Mouse (Mus musculus) kidney, postnatal 25 days (tissue): Measurements from ENCODE around the gene Arpp21.
"Not testable (repeated sequence)": the region's sequence is repeated elsewhere in the genome, so short reads cannot be mapped to it uniquely, and the experiment has no call there.

Experiments
- DNase-seq, 2 experiments: peaks; one replicate each; pipeline ENCODE4 v3.0.0; 2021; ENCODE audit warnings: mixed read lengths in 2 of 2

The Arpp21 gene

DNA sequence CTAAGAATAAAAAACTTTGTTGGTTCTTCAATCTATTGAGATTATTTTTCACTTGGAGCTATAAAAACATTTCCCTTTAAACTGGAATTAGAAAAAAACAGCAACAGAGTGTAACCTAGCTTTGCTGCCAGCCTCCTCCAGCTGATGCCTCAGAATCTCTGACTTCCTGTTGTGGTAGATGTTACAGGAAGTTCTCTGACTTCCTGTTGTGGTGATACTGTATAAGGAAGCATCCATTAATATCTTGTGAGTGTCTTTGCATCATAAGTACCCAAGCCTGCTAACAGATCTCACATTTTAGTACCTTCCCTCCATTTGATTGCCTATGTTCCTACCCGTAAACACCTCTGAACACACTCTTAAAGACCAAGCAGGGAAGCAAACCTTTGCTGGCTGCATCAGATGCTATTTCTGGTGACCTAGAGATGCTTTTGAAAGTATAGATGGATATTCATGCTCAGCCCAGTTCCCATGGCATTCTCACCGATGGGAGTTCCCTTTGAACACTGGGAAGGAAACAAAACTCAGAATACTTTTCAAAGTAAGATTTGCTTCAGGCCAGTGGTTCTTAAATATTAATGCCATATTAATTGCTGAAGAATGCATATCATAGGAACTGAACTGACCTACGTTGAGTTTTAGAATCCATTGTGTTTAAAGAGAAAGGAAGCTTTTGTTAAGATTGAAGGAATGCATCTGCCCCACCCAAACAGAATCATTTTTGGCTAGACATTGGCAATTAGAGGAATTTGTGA lies 134.7 kb downstream of the Arpp21 start:
- DNase-seq = no peak

DNA sequence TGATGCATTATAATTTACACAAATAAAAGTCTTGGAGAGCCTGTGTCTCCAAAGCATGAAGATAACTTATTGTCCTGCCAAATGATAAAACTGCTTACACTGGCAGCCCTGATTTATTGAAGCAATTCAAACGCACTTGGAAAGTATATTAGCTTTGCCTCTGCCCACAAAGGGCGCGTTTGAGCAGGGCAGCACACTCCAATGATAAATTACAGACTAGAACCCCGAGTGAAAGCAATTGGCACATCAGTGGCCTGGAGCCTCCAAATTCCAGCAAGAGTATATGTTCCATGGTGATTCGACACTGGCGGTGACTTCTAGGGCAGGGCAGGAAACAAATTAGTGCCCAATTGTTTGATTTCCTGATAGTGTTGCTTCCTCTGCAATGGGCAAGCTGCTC lies 137.5 kb downstream of the Arpp21 start:
- DNase-seq = no peak

DNA sequence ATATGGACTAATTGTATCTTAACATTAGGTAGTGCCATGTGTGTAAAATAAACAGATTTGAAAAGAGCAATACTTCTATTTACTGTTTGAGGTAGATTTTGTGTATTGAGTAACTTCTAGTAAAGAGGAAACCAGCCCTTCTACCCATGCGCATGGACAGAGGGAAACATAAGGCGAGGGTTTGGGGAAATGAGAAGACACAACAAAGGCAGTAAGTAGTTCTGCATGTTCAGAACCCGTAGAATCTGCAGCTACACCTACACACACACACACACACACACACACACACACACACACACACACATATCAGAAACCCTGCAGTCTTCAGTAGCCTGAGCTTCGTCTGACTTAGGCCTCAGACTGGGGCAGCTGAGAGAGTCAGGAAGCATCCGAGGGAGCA lies 140.0 kb downstream of the Arpp21 start:
- no peak for DNase-seq

DNA sequence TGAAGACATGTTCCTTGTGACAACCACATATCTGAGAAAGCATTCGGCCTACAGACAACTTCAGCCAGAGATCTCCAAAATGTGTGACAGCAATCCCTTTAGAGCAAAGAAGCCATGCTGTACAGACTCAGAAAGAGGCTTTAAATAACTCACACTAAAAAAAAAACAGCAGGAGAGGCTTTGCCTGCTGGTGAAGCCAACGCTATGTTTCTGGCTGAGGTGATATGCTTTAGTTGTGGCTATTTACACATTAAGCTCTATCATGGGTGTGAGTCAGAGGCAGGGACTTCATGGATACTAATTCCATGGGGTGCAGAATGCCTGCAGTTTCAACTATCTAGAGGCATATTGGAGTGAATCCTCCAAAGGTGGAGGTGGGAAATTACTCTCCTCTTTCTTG lies 140.5 kb downstream of the Arpp21 start:
- no peak for DNase-seq

DNA sequence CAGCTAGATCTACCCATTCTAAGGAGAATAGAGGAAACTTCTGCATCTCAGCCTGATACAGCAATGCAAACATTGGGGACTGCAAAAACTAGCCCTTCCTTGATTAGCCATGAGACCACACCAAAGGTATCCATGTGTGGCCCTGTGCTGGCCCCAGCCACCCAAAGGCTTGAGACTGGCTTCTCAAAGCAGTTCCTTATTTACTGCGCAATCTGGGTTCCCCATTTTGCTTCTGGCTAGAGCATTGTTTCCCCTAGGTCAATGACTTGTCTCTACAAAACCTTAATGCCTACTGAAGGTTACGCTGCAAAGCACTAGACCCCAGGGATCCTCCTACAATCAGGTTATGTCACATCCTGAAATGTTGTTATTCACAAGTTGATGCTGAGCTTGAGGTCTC lies 156.8 kb downstream of the Arpp21 start:
- no peak for DNase-seq

DNA sequence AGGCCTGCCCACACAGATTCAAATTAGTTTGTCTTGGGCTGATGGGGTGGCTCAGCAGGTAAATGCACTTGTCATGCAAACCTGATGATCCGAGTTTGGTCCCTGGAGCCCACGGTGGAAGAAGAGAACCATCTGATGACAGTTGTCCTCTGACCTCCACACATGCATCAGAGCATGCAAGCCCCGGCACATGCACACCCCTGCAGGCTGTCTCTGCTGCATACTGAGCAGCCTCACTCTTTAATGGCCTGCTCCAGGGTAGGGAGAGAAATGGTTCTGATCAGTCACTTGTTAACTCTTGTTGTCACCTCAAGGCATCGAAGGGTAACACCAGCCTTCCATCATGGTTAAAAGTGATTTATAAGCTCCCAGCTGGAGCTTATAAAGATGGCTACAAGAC lies 157.3 kb downstream of the Arpp21 start:
- DNase-seq = no peak

DNA sequence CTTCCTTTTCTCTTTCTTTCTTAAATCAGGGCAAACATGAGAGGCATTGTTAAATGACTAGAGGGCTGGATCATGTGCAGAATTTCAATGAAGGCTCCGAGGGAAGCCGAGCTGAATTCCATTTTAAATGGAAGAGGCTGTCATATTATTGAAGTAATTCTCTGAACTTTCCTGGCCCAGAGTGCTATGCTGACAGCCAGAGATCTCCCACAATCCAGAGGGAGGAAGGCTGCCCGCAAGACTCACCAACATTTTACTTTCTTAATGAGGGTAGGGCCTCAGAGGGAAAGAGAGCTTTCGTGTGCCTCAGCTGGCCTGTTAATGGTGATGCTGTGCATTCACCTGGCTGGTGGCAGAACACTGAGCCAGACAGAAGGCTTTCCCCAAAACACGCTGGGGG lies 160.5 kb downstream of the Arpp21 start:
- no peak for DNase-seq

DNA sequence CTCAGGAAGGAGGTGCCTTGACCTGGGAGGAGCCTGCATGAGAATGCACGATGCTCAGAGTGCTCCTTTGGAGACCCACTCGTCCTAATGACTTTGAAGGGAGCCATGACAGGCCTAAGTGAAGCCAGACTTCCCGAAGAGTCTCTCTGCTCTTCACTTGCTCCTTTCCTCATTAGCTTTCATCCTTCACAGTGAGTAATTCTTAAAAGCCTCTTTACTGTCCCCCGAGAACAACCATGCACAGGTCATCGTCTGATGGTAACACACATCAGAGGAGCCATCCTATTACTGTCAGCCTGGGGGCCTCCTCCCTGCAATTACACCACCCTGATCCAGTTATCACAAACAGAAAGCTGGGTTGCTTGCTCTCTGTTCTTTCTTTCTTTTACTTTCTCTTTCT lies 160.9 kb downstream of the Arpp21 start:
- DNase-seq = no peak

DNA sequence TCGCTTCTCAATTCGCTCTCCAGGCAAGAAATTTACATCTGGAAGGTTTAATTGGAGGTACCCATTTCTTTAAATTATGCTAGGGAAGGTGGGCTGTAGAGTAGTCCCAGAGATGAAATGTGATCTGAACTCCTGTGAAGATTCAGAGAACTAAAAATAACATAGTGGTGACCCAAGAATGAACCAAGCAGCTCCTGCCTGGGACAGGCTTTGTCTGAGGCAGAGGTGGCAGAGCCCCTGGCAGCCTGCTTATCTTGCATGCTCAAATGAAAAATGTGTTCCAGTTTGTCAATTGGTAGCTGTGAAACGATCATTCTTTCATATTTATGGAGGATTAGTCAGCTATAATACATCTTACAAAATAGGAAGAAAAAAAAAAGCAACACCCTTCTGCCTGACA lies 164.4 kb downstream of the Arpp21 start:
- no peak for DNase-seq

DNA sequence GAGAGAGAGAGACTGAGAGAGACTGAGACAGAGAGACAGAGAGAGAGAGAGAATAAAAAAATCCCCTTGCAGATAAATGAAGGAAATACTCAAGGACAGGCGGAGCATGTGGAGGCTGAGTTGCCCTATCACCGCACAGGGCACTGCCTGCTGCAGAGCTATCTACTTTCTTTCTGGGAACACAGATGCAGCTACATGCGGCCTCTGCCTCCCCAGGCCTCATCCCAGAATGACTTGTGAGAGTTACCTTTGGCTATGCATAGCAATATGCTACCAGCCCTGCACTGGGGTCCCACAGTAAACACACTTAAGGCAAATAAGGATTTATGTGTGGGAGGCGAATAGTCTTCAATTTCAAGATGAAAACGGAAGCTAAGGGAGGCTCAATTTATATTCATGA lies 164.8 kb downstream of the Arpp21 start:
- DNase-seq = no peak

DNA sequence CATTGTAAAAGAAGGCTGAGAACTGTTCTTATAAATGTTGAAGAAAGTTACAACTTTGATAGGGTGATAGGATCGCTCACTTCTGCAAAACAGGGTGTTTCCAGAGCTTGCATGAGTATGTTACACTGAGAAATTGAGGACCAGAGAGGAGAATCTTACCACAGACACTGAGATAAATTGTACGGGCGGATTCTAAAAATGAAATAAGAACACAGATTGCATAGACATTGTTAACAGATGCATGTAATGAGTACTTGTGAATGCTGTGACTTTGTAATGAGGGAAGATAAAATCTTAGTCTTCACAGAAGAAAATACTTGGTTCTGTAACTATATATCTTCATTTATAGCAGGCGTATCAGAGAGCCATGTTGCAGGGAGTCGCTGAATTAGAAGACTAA lies 167.5 kb downstream of the Arpp21 start:
- DNase-seq = no peak

DNA sequence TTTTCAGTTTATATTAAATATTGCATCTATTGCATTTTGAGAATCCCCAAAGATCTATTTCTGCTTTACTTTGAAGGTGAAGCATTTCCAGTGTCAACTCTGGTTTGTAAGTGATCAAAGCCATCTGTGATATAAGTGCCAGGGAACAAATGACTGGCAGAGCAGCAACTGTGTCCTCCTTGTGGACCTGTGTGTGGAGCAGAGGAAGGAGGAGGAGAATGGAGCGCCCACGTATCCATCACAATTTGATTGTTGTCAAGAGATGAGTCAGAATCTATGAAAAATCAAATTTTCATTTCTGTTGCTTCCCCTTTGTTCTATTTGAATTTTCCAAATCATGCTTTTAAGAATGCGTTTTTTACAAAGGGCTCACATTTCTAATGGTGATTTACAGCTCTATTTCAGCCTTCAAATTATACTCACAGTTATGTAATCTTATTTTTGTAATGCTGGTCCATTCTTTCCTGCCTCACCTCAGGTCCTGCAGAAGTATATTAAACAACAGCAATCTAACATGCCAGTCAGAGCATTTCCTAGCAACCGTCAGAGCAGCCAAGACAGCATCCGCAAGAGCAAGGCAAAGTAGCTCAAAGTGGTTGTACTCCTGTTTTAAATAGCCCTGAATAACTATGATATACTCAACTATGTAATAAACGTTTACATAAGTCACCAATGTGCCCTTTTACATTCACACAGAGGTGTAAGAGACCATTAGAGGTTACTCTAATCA lies 174.9 kb downstream of the Arpp21 start:
- DNase-seq = no peak

DNA sequence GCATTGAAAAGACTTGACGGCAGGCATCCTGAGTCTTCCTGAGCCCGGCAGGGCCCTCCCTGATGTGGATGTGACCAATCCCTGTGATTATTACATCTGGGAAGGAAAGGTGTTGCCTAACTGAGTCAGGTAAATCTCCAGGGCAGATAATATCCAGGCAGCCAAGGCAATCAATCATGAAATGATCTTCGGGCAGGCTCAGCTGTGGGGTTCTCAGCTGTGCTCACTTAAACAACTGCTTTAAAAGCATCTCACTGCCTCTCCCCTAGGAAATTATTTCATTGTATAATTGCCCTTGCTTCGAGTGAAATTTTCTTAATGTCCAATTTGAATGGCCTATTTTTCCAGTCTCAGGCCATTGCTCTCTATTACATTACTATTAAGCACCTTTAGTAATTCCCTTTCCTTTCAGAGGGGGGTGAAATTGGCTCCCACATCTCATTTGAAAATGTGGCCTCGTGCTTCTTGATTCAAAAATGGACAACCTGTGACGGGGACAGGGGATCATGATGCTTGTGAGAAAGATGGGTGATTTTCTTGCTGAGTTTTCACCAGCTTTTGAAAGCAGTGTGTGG lies 180.8 kb downstream of the Arpp21 start:
- no peak for DNase-seq

DNA sequence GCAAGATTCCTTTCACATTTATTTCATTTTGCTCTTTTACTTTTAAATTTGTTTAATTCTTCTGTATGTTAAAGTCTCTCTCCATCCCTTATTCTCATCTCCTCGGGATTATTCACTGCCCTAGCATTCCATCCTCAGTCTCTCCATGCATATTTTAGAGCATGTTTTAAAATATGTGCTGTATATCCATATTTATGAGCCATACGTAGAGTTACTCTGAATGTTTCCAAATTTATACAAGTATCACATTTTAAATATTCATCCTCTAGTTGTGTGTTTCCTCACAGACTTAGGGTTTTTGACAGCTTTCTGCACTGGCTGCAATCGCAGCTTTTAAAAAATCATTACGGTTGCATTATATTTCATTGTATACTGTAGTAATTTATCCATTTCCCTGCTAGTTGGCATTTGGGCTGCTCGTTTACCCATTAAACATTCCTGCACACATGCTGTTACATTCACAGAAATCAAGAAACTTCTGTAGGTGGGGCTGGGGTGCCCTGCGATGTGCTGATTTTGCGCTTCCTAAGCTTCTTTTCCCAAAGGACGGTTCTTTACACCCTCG lies 187.8 kb downstream of the Arpp21 start:
- DNase-seq = no peak

DNA sequence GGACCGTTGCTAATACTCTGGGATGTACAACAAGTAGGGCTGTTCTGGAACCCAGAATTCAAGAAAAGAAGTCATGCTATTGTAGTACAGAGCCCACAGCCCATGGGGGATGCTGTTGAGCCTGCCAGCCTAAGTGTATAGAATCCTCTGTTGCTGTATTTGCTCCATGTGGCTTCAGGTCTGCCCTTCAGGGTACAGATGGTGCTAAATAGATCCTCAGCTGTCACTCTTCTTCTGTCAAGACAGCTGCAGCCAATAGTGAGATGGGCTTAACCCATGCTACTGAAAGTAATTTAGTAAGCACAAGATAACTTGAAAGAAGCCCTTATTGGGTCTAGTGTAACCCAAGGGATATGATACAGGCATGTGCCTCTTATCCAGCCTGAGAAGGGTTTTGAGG lies 195.2 kb downstream of the Arpp21 start:
- no peak for DNase-seq

DNA sequence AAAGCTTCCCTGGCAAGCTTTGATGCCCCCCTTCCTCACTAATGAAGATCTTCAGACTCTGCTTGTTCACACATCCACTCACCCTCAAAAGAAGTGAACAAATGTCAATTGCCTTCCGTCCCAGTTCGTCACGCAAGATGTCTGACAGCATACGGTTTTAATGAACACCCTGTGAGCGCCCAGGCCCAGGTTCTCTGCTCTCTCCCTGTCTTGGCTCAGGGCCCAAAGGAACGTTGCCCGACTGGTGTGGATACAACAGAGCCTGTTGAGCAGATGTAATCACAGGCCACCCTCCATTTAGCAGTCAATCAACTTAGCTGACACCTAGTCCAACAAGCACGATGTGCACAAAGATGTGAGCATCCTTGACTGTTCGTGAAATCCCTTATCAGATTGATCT lies 198.0 kb downstream of the Arpp21 start:
- no peak for DNase-seq

DNA sequence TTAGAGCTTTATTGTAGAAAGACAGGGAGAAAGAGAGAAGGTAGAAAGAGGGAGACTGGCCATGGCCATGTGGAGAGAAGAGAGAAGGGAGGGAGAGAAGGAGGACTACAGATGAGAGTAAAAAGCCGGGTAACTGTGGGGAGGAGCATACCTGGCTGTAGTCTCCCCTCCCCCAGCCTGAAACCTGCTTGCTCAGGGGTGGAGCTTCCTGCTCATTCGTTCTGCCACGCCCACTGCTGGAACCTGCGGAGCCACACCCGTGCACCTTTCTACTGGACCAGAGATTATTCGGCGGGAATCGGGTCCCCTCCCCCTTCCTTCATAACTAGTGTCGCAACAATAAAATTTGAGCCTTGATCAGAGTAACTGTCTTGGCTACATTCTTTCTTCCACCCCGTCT lies 201.9 kb downstream of the Arpp21 start:
- not testable (repeated sequence) for DNase-seq

DNA sequence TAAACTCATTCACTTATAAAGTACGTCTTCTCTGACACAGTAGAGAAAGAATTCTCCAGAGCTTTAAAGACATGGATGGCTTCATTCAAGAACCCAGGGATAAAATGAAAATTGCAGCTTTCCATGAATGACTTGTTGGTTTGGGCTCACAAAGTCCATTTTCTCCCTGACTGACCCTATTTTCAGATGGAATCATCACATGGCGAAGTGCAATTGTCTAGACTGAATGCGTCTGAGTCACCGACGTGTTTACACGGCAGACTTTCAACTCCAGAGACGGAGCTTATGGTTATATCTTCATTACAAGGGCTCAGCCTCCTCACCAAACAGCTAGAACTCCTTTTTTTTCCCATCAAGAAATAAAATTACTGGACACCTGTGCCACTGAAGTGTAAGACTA lies 203.6 kb downstream of the Arpp21 start:
- DNase-seq = no peak

DNA sequence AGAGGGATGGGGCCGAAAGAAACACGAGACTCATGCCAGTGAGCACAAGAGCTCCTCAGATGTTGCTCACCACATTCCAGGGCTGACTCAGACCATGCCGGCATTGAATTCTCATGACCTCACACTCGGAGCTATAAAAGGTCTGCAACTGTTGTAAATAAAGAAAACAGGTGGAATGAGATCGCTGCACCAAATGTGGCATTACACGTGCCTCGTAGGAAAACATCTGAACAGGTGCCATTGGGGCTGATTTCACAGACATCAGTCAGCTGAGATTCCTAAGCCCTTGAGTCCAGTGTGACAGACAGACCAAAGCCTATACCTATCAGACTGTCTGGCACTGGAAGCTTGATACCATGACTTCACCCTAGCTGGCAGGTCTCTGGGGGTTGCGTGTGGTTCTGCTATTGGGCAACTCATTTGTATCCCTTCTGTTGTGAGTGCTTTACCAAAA lies 212.1 kb downstream of the Arpp21 start:
- no peak for DNase-seq

DNA sequence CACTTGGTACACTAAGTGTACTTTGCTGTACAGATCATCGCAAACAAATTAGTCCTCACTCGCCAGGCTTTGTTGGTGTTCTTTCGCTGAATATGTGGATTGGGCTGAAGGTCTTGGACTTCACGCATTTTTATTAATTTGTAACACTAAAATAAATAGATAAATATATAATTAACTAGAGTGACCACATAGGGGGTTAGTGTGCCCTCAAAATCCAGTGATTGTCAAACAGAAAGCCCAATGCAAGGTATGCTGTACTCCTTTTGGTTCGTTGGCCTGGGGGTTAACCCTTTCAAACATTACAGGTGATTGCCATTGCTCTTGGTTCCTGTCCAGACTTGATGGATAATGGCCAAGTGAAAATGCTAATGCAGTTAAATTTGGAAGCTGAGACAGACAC lies 212.6 kb downstream of the Arpp21 start:
- no peak for DNase-seq
